Mouse (Mus musculus) liver, adult 2 months (tissue): Measurements from ENCODE around the gene Prps1l1. TPM values are rescaled to one million over a fixed set of nuclear protein-coding genes. Genes with fewer than 3 reads are reported as not detected.

ENCODE experiments used
- DNase-seq: peaks from one replicate; pipeline ENCODE4 v3.0.0-alpha.2; 2011; ENCODE audit warnings: low read depth, low spot score; ENCODE audit errors: extremely low read depth
- H3K27ac ChIP-seq: fragments of 200-500 bp; replicated peaks from 2 replicates; pipeline ENCODE4 v1.5.1; 2012; ENCODE audit warnings: low read depth, mild to moderate bottlenecking, control low read depth, inconsistent platforms, low read length; ENCODE audit not compliant: insufficient read depth
- H3K27me3 ChIP-seq: fragments of 200-500 bp; 2 replicates; pipeline ENCODE4 v1.6.1; 2012; ENCODE audit warnings: mild to moderate bottlenecking, moderate library complexity, low read length, inconsistent platforms; ENCODE audit not compliant: control insufficient read depth, insufficient read depth
- H3K36me3 ChIP-seq: fragments of 200-500 bp; 2 replicates; pipeline ENCODE4 v1.6.1; 2012; ENCODE audit warnings: low read length, inconsistent platforms; ENCODE audit not compliant: control insufficient read depth, insufficient read depth
- H3K4me1 ChIP-seq: fragments of 200-500 bp; 2 replicates; pipeline ENCODE4 v1.6.1; 2011; ENCODE audit warnings: low read length; ENCODE audit not compliant: control insufficient read depth, insufficient read depth
- H3K4me3 ChIP-seq: fragments of 200-500 bp; 2 replicates; pipeline ENCODE4 v1.5.1; 2011; ENCODE audit warnings: low read depth, mild to moderate bottlenecking, control low read depth, low read length, moderate library complexity; ENCODE audit not compliant: insufficient read depth
- H3K79me2 ChIP-seq: fragments of 200-500 bp; 2 replicates; pipeline ENCODE4 v1.6.1; 2012; ENCODE audit warnings: inconsistent platforms, mild to moderate bottlenecking, low read length, moderate library complexity; ENCODE audit not compliant: control insufficient read depth, insufficient read depth
- H3K9ac ChIP-seq: fragments of 200-500 bp; 2 replicates; pipeline ENCODE4 v1.6.1; 2012; ENCODE audit warnings: low read depth, mild to moderate bottlenecking, control low read depth, inconsistent platforms, low read length
- CTCF ChIP-seq: fragments of 200-500 bp; IDR thresholded peaks from 2 replicates; pipeline ENCODE4 v1.5.1; 2011; ENCODE audit warnings: low read depth, low read length, control low read depth
- POLR2A ChIP-seq: fragments of 200-500 bp; IDR thresholded peaks from 2 replicates; pipeline ENCODE4 v1.6.1; 2011; ENCODE audit warnings: low read length, control low read depth; ENCODE audit not compliant: insufficient read depth; ENCODE audit errors: extremely low read depth
- WGBS: fragments of 180-500 bp; shearing (Covaris S2); methylation state at CpG from one replicate; pipeline ENCODE4 v1.1.7; 2018; 5-methylcytosine and 5-hydroxymethylcytosine counted together
- polyA plus RNA-seq: library from polyadenylated mRNA; depleted of rRNA; stranded (reverse); fragments of >200 nt; gene quantifications from 2 replicates; pipeline ENCODE4 v1.2.3, GENCODE M21; 2012
- total RNA-seq: library from RNA; depleted of rRNA; stranded (reverse); fragments of >200 nt; gene quantifications from 2 replicates; pipeline ENCODE4 v1.2.3, GENCODE M21; 2014

The Prps1l1 gene
- total and polyA plus RNA-seq, 2 experiments, result not detected

DNA sequence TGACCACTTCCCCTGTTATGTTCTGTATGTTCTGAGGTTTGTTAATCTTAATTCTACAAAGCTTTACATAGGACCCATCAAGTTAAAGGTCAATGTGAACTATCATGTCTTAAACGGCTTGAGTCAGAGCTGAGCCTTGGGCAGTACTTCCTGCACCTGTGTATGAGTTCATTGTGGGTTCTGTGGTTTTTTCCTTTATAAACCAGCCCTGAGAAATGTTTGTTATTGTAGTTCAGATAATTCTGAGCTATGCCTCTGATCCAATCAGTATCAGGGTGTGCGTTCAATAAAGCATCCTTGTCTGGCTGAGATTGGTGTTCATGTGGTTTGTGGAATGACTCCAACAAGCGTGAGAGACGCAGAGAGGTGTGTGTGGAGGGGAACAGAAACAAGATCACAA, 5.8 kb downstream of the Prps1l1 start:
- Histone ChIP-seq H3K27me3 (no peaks in the 10 kb centered on the region), H3K4me3 (no peak overlapping the region), H3K79me2 (no peaks in the 10 kb centered on the region), H3K27ac (peak overlapping the region; percentile 85), H3K9ac (no peak overlapping the region), H3K36me3 (no peaks in the 10 kb centered on the region), H3K4me1 (peaks cover 12% of the 10 kb centered on the region; the same call in 1 of the 2 replicates)
- TF ChIP-seq POLR2A (no peak), CTCF (no peak)
- DNase-seq, result peak; percentile 7
- WGBS, result 90% methylated on average over 4 of the region's 4 CpGs

DNA sequence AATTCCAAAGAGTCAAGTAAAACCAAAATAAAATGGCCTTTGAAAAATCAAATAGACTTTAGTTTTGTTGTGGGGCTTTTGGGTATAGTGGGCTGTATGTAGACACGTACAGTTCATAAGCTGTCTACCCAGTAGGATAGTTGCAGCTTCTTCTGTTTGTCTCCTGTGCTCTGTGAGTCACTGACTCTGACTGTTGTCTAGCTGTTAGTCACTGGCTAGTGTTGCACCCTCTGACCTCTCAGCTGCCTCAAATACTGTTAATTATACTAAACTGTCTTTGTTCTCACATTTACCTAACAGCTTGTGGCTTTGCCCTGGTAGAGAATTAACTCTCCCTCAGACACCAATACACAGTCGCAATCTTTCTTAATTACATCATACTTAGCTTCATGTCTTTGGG, 7.3 kb downstream of the Prps1l1 start:
- Histone ChIP-seq H3K4me3 (no peak overlapping the region), H3K79me2 (no peaks in the 10 kb centered on the region), H3K36me3 (no peaks in the 10 kb centered on the region), H3K27me3 (no peaks in the 10 kb centered on the region), H3K27ac (no peak overlapping the region), H3K9ac (no peak overlapping the region), H3K4me1 (peaks cover 12% of the 10 kb centered on the region; the same call in 1 of the 2 replicates)
- 95% methylated on average over 2 of the region's 2 CpGs for WGBS
- no peak for DNase-seq
- TF ChIP-seq CTCF, result no peak
- no peak for TF ChIP-seq POLR2A

- no peak for TF ChIP-seq CTCF
- TF ChIP-seq POLR2A, result no peak
- DNase-seq, result peak; percentile 41
- Histone ChIP-seq H3K4me1 (no peaks in the 10 kb centered on the region; the same call in 1 of the 2 replicates), H3K27me3 (no peaks in the 10 kb centered on the region), H3K79me2 (no peaks in the 10 kb centered on the region), H3K4me3 (no peak overlapping the region), H3K9ac (no peak overlapping the region), H3K27ac (no peak overlapping the region), H3K36me3 (no peaks in the 10 kb centered on the region)
- 35% methylated on average over 3 of the region's 3 CpGs for WGBS
Measured at GRCm38 (mm10) chr12:34997597-34998182, 13.1 kb downstream of the Prps1l1 start.

DNA sequence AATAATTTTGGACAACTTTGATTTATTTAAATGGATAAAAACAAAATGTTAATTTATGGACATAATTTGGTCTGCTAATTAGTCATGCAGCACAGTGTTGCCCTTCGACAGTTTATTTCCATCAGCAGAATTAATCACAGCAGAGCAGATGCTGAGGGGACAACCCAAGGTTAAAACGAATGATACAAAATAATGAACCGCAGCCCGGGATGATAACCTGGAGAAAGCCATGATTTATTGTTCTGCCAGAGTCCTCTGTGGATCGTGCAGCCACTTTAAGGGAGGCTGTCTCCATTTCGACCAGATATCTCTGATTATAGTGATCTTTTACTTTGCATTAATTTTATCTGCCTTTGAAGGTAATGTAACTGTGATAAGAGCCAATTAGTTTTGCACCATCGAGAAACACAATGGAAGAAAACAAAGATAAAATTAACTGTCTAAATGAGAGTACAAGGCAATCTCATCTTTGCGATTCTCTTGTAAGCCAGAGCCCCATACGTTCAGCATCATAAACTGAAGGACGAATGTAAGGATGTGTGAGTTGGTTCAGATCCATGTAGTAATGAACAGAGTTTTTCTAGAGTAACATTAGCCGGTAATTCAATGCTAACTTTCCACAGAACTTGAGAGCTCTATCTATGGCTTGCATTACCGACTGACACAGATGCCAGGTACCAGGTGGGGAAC, 14.4 kb downstream of the Prps1l1 start:
- Histone ChIP-seq H3K27ac (no peak overlapping the region), H3K79me2 (no peaks in the 10 kb centered on the region), H3K27me3 (no peaks in the 10 kb centered on the region), H3K4me3 (no peak overlapping the region), H3K4me1 (no peaks in the 10 kb centered on the region; the same call in 1 of the 2 replicates), H3K36me3 (no peaks in the 10 kb centered on the region), H3K9ac (no peak overlapping the region)
- DNase-seq, result no peak
- no peak for TF ChIP-seq POLR2A
- no peak for TF ChIP-seq CTCF
- 90% methylated on average over 12 of the region's 12 CpGs for WGBS

GRCm38 (mm10) chr12:35000323-35000722, 15.8 kb downstream of the Prps1l1 start:
- Histone ChIP-seq H3K36me3 (no peaks in the 10 kb centered on the region), H3K9ac (no peak overlapping the region), H3K4me3 (no peak overlapping the region), H3K79me2 (no peaks in the 10 kb centered on the region), H3K27me3 (no peaks in the 10 kb centered on the region), H3K4me1 (no peaks in the 10 kb centered on the region; the same call in 1 of the 2 replicates), H3K27ac (no peak overlapping the region)
- no peak for TF ChIP-seq POLR2A
- TF ChIP-seq CTCF, result no peak
- DNase-seq, result no peak
- 66% methylated on average over 4 of the region's 4 CpGs for WGBS

DNA sequence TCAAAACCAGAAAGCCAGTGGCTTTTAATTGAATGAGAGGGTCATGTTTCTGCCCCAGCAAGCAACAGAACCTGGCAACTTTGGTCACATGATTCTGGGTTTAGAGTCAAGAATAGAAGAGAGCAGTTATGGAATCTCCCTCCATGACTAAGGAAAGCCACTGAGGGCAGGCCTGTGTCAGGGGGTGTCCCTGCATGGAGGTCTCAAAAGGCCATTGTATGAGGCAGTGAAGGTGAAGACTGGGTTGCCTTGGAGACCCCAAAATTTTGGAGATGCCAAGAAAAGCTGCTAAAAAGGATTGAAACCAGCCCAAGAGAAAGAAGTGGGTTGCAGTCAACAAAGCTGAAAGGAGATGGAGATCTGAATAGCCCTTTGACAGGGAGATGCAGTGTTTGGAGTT, 21.2 kb downstream of the Prps1l1 start:
- no peaks in the 10 kb centered on the region for H3K36me3 ChIP-seq
- TF ChIP-seq CTCF (no peak), POLR2A (no peak)
- no peak for DNase-seq
- no peaks in the 10 kb centered on the region for H3K27me3 ChIP-seq
- no peak overlapping the region for H3K27ac ChIP-seq
- H3K4me1 ChIP-seq, result no peaks in the 10 kb centered on the region
- no peak overlapping the region for H3K4me3 ChIP-seq
- no peak overlapping the region for H3K9ac ChIP-seq
- no peaks in the 10 kb centered on the region for H3K79me2 ChIP-seq
